In genomic region chr7:139978278-139978892, GRCm38 (mm10) we compare ENCODE assay signal across 8 mouse cellular contexts. TPM values are rescaled to one million over a fixed set of nuclear protein-coding genes. Genes with fewer than 3 reads are reported as not detected.
DNase-seq lines count a peak whose midpoint lies in the region; ATAC-seq lines count a peak whose summit lies in the region.

Gene 6430531B16Rik, minus strand, starts transcription at chr7:139978755.

- H3K9me3 ChIP-seq in forebrain, embryonic 12.5 days, result no peaks in the 10 kb centered on the region
- H3K9me3 ChIP-seq in heart, embryonic 16.5 days (replicated peaks; ENCODE audit: control insufficient read depth, low read length), result no peaks in the 10 kb centered on the region
- no peaks in the 10 kb centered on the region for H3K9me3 ChIP-seq in liver, embryonic 11.5 days (ENCODE audit: control insufficient read depth, low read length)

- H3K27ac ChIP-seq in forebrain, embryonic 12.5 days, result peak within 1 kb of the TSS; percentile 13; the same call in 1 of the 2 replicates
- H3K27ac ChIP-seq in heart, embryonic 16.5 days (ENCODE audit: low read length), result no peak within 1 kb of the TSS
- H3K27ac ChIP-seq in liver, embryonic 11.5 days (ENCODE audit: low read depth, low read length), result no peak within 1 kb of the TSS

- H3K9ac ChIP-seq in forebrain, embryonic 12.5 days, result peak within 1 kb of the TSS; percentile 68
- H3K9ac ChIP-seq in heart, embryonic 16.5 days (ENCODE audit: low read length), result peak within 1 kb of the TSS; percentile 66
- peak within 1 kb of the TSS; percentile 46 for H3K9ac ChIP-seq in liver, embryonic 11.5 days (ENCODE audit: low read depth, low read length)

- peak within 1 kb of the TSS; percentile 61 for H3K4me3 ChIP-seq in forebrain, embryonic 12.5 days (replicated peaks)
- peak within 1 kb of the TSS; percentile 63 for H3K4me3 ChIP-seq in heart, embryonic 16.5 days (ENCODE audit: low read length)
- H3K4me3 ChIP-seq in liver, embryonic 11.5 days (ENCODE audit: low read depth, low read length), result peak within 1 kb of the TSS; percentile 51

- peak; percentile 91 for ATAC-seq in CD4-positive, CD25-positive, alpha-beta regulatory T cell, adult 4 months
- peak; percentile 85 for ATAC-seq in cerebellum, adult (ENCODE audit: insufficient number of reproducible peaks, low FRiP score, low TSS enrichment)
- ATAC-seq in forebrain, embryonic 12.5 days (ENCODE audit: low FRiP score), result peak; percentile 96
- ATAC-seq in heart, embryonic 16.5 days (replicated peaks; ENCODE audit: extremely low read depth, insufficient read depth, low FRiP score), result peak; percentile 77
- peak; percentile 85 for ATAC-seq in liver, embryonic 11.5 days (replicated peaks; ENCODE audit: low FRiP score)

- H3K27me3 ChIP-seq in forebrain, embryonic 12.5 days, result peaks cover 42% of the 10 kb centered on the region
- peaks cover 6% of the 10 kb centered on the region for H3K27me3 ChIP-seq in heart, embryonic 16.5 days (ENCODE audit: control insufficient read depth, insufficient read depth, low read length)
- peaks cover 3% of the 10 kb centered on the region; the same call in 1 of the 2 replicates for H3K27me3 ChIP-seq in liver, embryonic 11.5 days (replicated peaks; ENCODE audit: control insufficient read depth, insufficient read depth, low read length)

- peak; percentile 86 for DNase-seq in kidney, postnatal 14 days
- DNase-seq in liver, embryonic 11.5 days (ENCODE audit: low spot score), result peak; percentile 78
- peak; percentile 81 for DNase-seq in naive thymus-derived CD4-positive, alpha-beta T cell, adult 2 months (ENCODE audit: low read depth)
- DNase-seq in spleen, postnatal 4 days (ENCODE audit: low spot score in 2 of 2), result peak; percentile 59 to 79

- peaks cover 10% of the 10 kb centered on the region for H3K4me1 ChIP-seq in forebrain, embryonic 12.5 days
- peaks cover 4% of the 10 kb centered on the region; the same call in 1 of the 2 replicates for H3K4me1 ChIP-seq in heart, embryonic 16.5 days (ENCODE audit: control insufficient read depth, insufficient read depth, low read length)
- H3K4me1 ChIP-seq in liver, embryonic 11.5 days (replicated peaks; ENCODE audit: control insufficient read depth, insufficient read depth, low read length), result no peaks in the 10 kb centered on the region

- peak within 1 kb of the TSS; percentile 92 for H3K4me2 ChIP-seq in forebrain, embryonic 12.5 days
- peak within 1 kb of the TSS; percentile 87 for H3K4me2 ChIP-seq in heart, embryonic 16.5 days (ENCODE audit: low read depth, low read length)
- peak within 1 kb of the TSS; percentile 71 for H3K4me2 ChIP-seq in liver, embryonic 11.5 days

- 2% methylated on average over 32 of the region's 32 CpGs for WGBS in forebrain, embryonic 12.5 days
- WGBS in heart, embryonic 16.5 days, result 4% methylated on average over 32 of the region's 32 CpGs
- WGBS in liver, embryonic 11.5 days, result 7% methylated on average over 32 of the region's 32 CpGs

- no peaks in the 10 kb centered on the region; the same call in 1 of the 2 replicates for H3K36me3 ChIP-seq in forebrain, embryonic 12.5 days (replicated peaks)
- H3K36me3 ChIP-seq in heart, embryonic 16.5 days (ENCODE audit: control insufficient read depth, insufficient read depth), result no peaks in the 10 kb centered on the region
- no peaks in the 10 kb centered on the region for H3K36me3 ChIP-seq in liver, embryonic 11.5 days (ENCODE audit: control insufficient read depth, insufficient read depth, low read length)

RNA-seq across cellular contexts. Expression of gene 6430531B16Rik, which starts in this region (rescaled TPM):
- polyA plus RNA-seq in CD4-positive, CD25-positive, alpha-beta regulatory T cell, adult 4 months (2017; shearing (Covaris generic)), result 1 to 10 TPM in 1 of 2 experiments, under 1 TPM in 1; 0.46 to 1.6 TPM
- 0.64 and 0.74 TPM in 2 replicates for polyA plus RNA-seq in forebrain, embryonic 12.5 days (2016; fragmentation: Nextera tagmentation; extraction: Ambion mirVana)
- 0.66 and 0.69 TPM in 2 replicates for polyA plus RNA-seq in heart, embryonic 16.5 days (2015; fragmentation: Nextera tagmentation; extraction: Ambion mirVana)
- polyA plus RNA-seq in liver, embryonic 11.5 days (2014; fragmentation: Nextera tagmentation; extraction: Ambion mirVana), result not detected in 2 replicates

Comparison
In these comparisons a context has a peak if more than half of its experiments do, and no peak if none do; other contexts are left out.
1. Peak in ATAC-seq, H3K4me3 ChIP-seq, H3K27ac ChIP-seq, H3K9ac ChIP-seq and H3K4me2 ChIP-seq in forebrain, embryonic 12.5 days; RNA of the gene not detected or under 1 TPM.
2. Peak in ATAC-seq, H3K4me3 ChIP-seq, H3K9ac ChIP-seq and H3K4me2 ChIP-seq in heart, embryonic 16.5 days; RNA of the gene not detected or under 1 TPM.
3. Peak in DNase-seq, ATAC-seq, H3K4me3 ChIP-seq, H3K9ac ChIP-seq and H3K4me2 ChIP-seq in liver, embryonic 11.5 days; RNA of the gene not detected or under 1 TPM.